Mouse (Mus musculus) midbrain, postnatal 0 days (tissue): Measurements from ENCODE around the gene Smap1. TPM values are rescaled to one million over a fixed set of nuclear protein-coding genes. Genes with fewer than 3 reads are reported as not detected.

Source experiments
- ATAC-seq: fragments of 200-750 bp; cut with Nextera tagmentation; 2 replicates; pipeline ENCODE4 v1.8.0; 2017; ENCODE audit warnings: moderate number of reproducible peaks, mild to moderate bottlenecking, moderate TSS enrichment, moderate library complexity; ENCODE audit not compliant: low FRiP score
- DNase-seq: peaks from one replicate; pipeline ENCODE4 v3.0.0-alpha.2; 2015; ENCODE audit warnings: low spot score
- H3K27ac ChIP-seq: fragments of 300-500 bp; sonication (generic); 2 replicates; pipeline ENCODE4 v1.5.1; 2014; ENCODE audit warnings: low read depth, mild to moderate bottlenecking, low read length, mixed read lengths
- H3K27me3 ChIP-seq: fragments of 300-500 bp; sonication (generic); 2 replicates; pipeline ENCODE4 v1.6.1; 2014; ENCODE audit warnings: low read length, control low read depth, mixed read lengths; ENCODE audit not compliant: insufficient read depth
- H3K36me3 ChIP-seq: fragments of 300-500 bp; sonication (generic); 2 replicates; pipeline ENCODE4 v1.6.1; 2014; ENCODE audit warnings: low read length, control low read depth, mixed read lengths; ENCODE audit not compliant: insufficient read depth
- H3K4me1 ChIP-seq: fragments of 300-500 bp; sonication (generic); 2 replicates; pipeline ENCODE4 v1.6.1; 2014; ENCODE audit warnings: mild to moderate bottlenecking, control low read depth, antibody characterized with exemption, low read length, mixed read lengths; ENCODE audit not compliant: insufficient read depth
- H3K4me2 ChIP-seq: fragments of 300-500 bp; sonication (generic); 2 replicates; pipeline ENCODE4 v1.6.1; 2014; ENCODE audit warnings: low read depth, mild to moderate bottlenecking, low read length, mixed read lengths; ENCODE audit not compliant: poor library complexity, severe bottlenecking
- H3K4me3 ChIP-seq: fragments of 300-500 bp; sonication (generic); 2 replicates; pipeline ENCODE4 v1.5.1; 2014; ENCODE audit warnings: low read depth, mild to moderate bottlenecking, low read length, moderate library complexity
- H3K9ac ChIP-seq: fragments of 300-500 bp; sonication (generic); replicated peaks from 2 replicates; pipeline ENCODE4 v1.6.1; 2014; ENCODE audit warnings: mild to moderate bottlenecking, low read length, moderate library complexity, mixed read lengths; ENCODE audit not compliant: poor library complexity, severe bottlenecking
- H3K9me3 ChIP-seq: fragments of 300-500 bp; sonication (generic); 2 replicates; pipeline ENCODE4 v1.6.1; 2016; ENCODE audit warnings: low read length, control low read depth
- CTCF ChIP-seq: IDR thresholded peaks from 2 replicates; pipeline ENCODE4 v1.5.1; 2016; ENCODE audit warnings: antibody characterized with exemption, mild to moderate bottlenecking
- WGBS: fragments of 180-500 bp; shearing (Covaris S2); extraction: QIAGEN DNeasy Blood & Tissue Kit; methylation state at CpG from one replicate; pipeline ENCODE4 v1.1.7; 2014; 5-methylcytosine and 5-hydroxymethylcytosine counted together
- polyA plus RNA-seq: library from polyadenylated mRNA; unstranded; fragments of >200 nt; fragmentation: Nextera tagmentation; extraction: Ambion mirVana; gene quantifications from 2 replicates; pipeline ENCODE4 v1.2.1, GENCODE M21; 2015
- total RNA-seq: library from RNA; depleted of rRNA; stranded (reverse); fragments of >200 nt; gene quantifications from 2 replicates; pipeline ENCODE4 v1.2.3, GENCODE M21; 2014

Smap1 gene
- total and polyA plus RNA-seq, 2 experiments from 2014 or later = 85.7 to 181 TPM

DNA sequence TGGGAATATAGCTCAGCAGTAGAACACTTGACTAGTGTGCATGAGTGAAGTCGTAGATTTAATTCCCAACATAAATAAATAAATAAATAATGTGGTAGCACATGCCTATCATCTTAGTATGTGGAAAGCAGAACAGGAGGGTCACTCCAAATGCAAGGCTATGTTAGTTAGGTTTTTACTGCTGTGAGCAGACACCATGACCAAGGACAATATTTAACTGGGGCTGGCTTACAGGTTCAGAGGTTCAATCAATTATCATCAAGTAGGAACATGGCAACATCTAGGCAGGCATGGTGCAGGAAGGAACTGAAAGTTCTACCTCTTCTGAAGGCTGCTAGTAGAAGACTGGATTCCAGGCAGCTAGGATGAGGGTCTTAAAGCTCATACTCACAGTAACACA is 22.0 kb upstream of the Smap1 start:
- 93% methylated on average over 1 of the region's 1 CpGs for WGBS
- ATAC-seq (no peak), DNase-seq (no peak)
- Histone ChIP-seq H3K4me1 (0 out of 2 replicates have a peak, but pooled peaks cover 3% of the 10 kb centered on the region), H3K4me2 (no peak overlapping the region), H3K27ac (no peak overlapping the region), H3K27me3 (no peaks in the 10 kb centered on the region), H3K36me3 (no peaks in the 10 kb centered on the region), H3K4me3 (no peak overlapping the region), H3K9ac (no peak overlapping the region), H3K9me3 (peaks cover 4% of the 10 kb centered on the region; the same call in 1 of the 2 replicates)
- TF ChIP-seq CTCF = no peak

DNA sequence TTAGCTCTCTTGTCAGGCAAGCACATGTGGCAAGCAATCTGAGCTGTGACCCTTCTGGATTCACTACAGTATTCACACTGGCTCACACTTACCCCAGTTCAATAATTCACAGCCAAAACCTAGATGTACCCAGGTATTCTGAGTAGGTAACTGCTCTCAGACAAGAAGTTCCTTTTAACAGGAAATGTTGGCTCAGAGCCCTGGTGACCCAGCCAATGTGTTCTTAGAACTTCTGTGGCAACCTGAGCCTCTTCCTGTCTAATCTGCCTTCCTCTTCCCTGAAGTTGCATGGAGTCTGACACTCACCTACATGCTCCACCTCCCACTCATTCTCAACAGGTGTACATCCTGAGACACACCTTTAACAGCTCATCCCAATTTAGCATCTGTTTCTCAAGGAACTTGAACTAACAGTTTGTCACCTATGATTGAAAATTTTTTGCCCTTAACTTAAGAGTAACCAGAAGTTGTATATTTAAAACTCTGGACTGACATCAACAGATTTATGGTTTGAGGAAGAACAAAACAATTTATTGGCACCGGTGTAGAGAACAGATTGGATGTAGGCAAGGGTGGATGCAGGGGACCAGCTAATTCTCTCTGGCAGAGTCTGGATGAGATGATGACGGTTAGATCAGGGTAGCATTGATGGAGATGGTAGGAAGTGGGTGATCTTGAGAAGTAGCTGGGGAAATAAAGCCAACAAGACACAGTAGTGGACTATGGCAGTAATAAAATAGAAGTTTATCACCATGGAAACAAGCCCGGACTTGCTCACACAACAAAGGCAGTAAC is 21.2 kb upstream of the Smap1 start:
- no peak for TF ChIP-seq CTCF
- DNase-seq = no peak

DNA sequence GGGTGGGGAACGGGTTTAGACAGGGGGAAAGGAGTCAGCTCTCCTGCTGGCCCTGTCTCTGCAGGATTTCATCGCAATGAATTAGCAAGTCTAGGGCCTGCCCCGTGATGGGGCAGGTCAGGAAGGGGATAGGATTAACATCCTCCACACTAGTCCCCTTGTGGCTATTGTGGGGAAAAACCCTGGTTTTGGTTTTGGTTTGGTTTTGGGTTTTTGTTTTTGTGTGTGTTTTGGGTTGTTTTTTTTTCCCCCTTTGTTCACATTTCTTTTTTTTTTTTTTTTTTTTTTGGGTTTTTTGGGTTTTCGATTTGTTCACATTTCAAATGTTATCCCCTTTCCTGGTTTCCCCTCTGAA is 13.3 kb upstream of the Smap1 start:
- H3K9ac ChIP-seq = no peak overlapping the region
- ATAC-seq (no peak), DNase-seq (no peak)
- peaks cover 4% of the 10 kb centered on the region; the same call in 1 of the 2 replicates for H3K9me3 ChIP-seq
- no peak for TF ChIP-seq CTCF
- no peak overlapping the region for H3K4me2 ChIP-seq
- no peaks in the 10 kb centered on the region for H3K27me3 ChIP-seq
- H3K4me3 ChIP-seq = no peak overlapping the region
- no peaks in the 10 kb centered on the region for H3K4me1 ChIP-seq
- no peak overlapping the region for H3K27ac ChIP-seq
- H3K36me3 ChIP-seq = no peaks in the 10 kb centered on the region
- 31% methylated on average over 4 of the region's 4 CpGs for WGBS

More for the DNA sequence above, 21.2 kb upstream of the Smap1 start:
- peaks cover 4% of the 10 kb centered on the region; the same call in 1 of the 2 replicates for H3K9me3 ChIP-seq
- no peak overlapping the region for H3K4me3 ChIP-seq
- 75% methylated on average over 3 of the region's 3 CpGs for WGBS
- H3K4me1 ChIP-seq = 0 out of 2 replicates have a peak, but pooled peaks cover 2% of the 10 kb centered on the region
- H3K27ac ChIP-seq = no peak overlapping the region
- ATAC-seq = no peak
- no peaks in the 10 kb centered on the region for H3K36me3 ChIP-seq
- no peak overlapping the region for H3K9ac ChIP-seq
- no peaks in the 10 kb centered on the region for H3K27me3 ChIP-seq
- no peak overlapping the region for H3K4me2 ChIP-seq

DNA sequence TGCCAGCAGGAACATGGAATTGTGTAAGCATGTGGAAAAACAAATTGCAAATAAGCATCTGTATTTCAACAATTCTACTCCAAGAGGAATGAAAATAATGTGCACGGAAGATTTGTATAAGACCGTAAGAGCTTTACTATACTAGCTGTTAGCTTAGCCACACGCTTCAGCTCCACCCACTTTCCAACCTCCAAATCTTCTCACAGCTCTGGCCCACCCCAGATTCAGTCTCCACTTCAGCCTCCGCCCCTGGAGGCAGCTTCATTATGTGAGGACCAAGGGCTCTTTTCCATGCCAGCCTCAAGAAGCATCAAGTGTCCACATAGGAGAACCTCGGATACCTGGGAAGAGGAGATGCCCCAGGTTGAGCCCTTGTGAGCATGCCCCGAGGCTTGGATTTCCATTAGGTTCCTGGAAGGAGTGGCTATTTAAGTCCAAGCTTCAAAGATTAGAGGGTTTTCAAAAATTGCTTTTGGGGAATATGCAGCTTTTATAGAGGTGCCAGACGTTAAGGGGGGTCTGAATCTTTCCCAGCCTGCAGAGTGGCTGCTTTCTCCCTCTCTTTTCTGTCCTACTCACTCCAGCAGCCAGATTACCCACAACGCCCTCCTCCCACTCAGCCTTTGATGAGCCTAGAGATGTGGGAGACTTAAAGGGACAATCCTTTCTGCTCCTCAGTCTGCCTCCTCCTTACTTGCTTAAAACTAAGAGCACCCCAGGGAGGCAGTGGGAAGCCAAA is 12.7 kb upstream of the Smap1 start:
- no peaks in the 10 kb centered on the region for H3K9me3 ChIP-seq
- no peak for DNase-seq
- no peak overlapping the region for H3K4me3 ChIP-seq
- H3K36me3 ChIP-seq = no peaks in the 10 kb centered on the region
- H3K9ac ChIP-seq = no peak overlapping the region
- whole genome bisulfite sequencing = 42% methylated on average over 8 of the region's 8 CpGs
- no peak for ATAC-seq
- H3K27me3 ChIP-seq = no peaks in the 10 kb centered on the region
- H3K4me2 ChIP-seq = no peak overlapping the region
- no peaks in the 10 kb centered on the region for H3K4me1 ChIP-seq
- TF ChIP-seq CTCF = no peak
- no peak overlapping the region for H3K27ac ChIP-seq

DNA sequence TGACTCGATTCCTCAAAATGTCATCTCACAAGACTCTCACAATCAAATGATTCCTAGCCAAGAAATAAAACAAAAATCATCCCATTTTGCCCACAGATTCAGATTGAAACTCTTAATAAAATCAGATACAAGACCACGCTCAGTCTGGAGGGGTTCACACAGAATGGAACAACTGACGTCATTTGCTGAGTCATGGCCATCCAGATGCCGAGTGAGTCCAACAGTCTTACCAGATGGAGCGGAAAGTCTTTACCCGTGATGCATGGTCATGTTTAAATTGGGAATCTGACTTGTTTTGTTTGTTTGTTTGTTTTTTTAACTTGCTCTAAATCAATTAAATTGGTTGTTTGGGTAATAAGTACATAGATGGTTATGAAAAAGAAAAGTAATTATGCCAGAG is 7.3 kb upstream of the Smap1 start:
- Histone ChIP-seq H3K4me2 (no peak overlapping the region), H3K9ac (no peak overlapping the region), H3K4me3 (no peak overlapping the region), H3K27me3 (no peaks in the 10 kb centered on the region), H3K4me1 (no peaks in the 10 kb centered on the region), H3K27ac (no peak overlapping the region), H3K36me3 (no peaks in the 10 kb centered on the region), H3K9me3 (no peaks in the 10 kb centered on the region)
- WGBS = 95% methylated on average over 6 of the region's 6 CpGs
- TF ChIP-seq CTCF = no peak
- no peak for DNase-seq
- ATAC-seq = no peak

DNA sequence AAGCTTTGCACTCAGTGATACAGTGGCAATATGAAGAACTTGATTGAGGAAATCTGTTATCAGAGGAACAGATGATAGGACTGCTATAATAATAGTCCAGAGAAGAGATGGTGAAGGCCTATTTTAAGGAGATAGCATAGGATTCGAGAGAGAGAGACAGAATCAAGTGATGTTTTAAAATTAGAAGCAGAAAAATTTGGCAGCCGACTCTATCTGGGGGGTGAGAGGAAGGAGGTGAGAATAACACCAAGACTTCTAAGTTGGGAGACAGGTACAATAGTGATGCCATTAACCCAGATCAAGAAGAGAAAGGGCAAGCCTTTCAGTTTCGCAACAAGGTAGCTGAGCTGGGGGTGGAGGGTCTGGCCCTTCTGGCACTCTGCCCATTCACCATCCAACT is 6.3 kb upstream of the Smap1 start:
- WGBS = 85% methylated on average over 3 of the region's 3 CpGs
- DNase-seq = no peak
- Histone ChIP-seq H3K27ac (no peak overlapping the region), H3K4me1 (no peaks in the 10 kb centered on the region), H3K27me3 (no peaks in the 10 kb centered on the region), H3K4me3 (no peak overlapping the region), H3K36me3 (no peaks in the 10 kb centered on the region), H3K9ac (no peak overlapping the region), H3K9me3 (no peaks in the 10 kb centered on the region), H3K4me2 (no peak overlapping the region)
- TF ChIP-seq CTCF = no peak
- no peak for ATAC-seq
